Mouse (Mus musculus): Measurements from ENCODE around the gene Lix1. TPM values are rescaled to one million over a fixed set of nuclear protein-coding genes. Genes with fewer than 3 reads are reported as not detected.

Lix1 gene
- total RNA-seq, 2 experiments from 2014 or later, result 7.0 to 7.7 TPM

- no peak for DNase-seq (ENCODE audit: low spot score)
- intact Hi-C loops (cut with DNase I), result loop anchor here (5.0 kb wide), 1 partner anchor 38 kb away; no protein-coding TSS in a partner anchor
These were observed 6.4 kb downstream of the Lix1 start for GRCm38 (mm10) chr17:17408720-17409478.

- DNase-seq (ENCODE audit: low spot score), result no peak
- intact Hi-C loops (cut with DNase I), result loop anchor here (5.0 kb wide), 1 partner anchor 38 kb away; no protein-coding TSS in a partner anchor
These were observed 7.1 kb downstream of the Lix1 start for GRCm38 (mm10) chr17:17409601-17410000.

GRCm38 (mm10) chr17:17411443-17411842, 9.0 kb downstream of the Lix1 start:
- intact Hi-C loops (cut with DNase I), result no loop called here
- DNase-seq (ENCODE audit: low spot score), result no peak

GRCm38 (mm10) chr17:17412176-17412575, 9.7 kb downstream of the Lix1 start:
- DNase-seq (ENCODE audit: low spot score), result no peak
- intact Hi-C loops (cut with DNase I), result no loop called here

- DNase-seq (ENCODE audit: low spot score), result no peak
- intact Hi-C loops (cut with DNase I), result no loop called here
These were observed 11.7 kb downstream of the Lix1 start for GRCm38 (mm10) chr17:17414206-17414605.

GRCm38 (mm10) chr17:17424609-17425307, 22.3 kb downstream of the Lix1 start:
- intact Hi-C loops (cut with DNase I), result no loop called here
- no peak for DNase-seq (ENCODE audit: low spot score)

- DNase-seq (ENCODE audit: low spot score), result no peak
- intact Hi-C loops (cut with DNase I), result no loop called here
These were observed 22.9 kb downstream of the Lix1 start for GRCm38 (mm10) chr17:17425308-17425813.

GRCm38 (mm10) chr17:17425906-17426305, 23.4 kb downstream of the Lix1 start:
- DNase-seq (ENCODE audit: low spot score), result no peak
- intact Hi-C loops (cut with DNase I), result no loop called here

GRCm38 (mm10) chr17:17428888-17429287, 26.4 kb downstream of the Lix1 start:
- intact Hi-C loops (cut with DNase I), result no loop called here
- DNase-seq (ENCODE audit: low spot score), result no peak

- no peak for DNase-seq (ENCODE audit: low spot score)
- intact Hi-C loops (cut with DNase I), result no loop called here
These were observed 31.2 kb downstream of the Lix1 start for GRCm38 (mm10) chr17:17433679-17434078.

- intact Hi-C loops (cut with DNase I), result no loop called here
- DNase-seq (ENCODE audit: low spot score), result no peak
These were observed 36.2 kb downstream of the Lix1 start for GRCm38 (mm10) chr17:17438576-17439191.

GRCm38 (mm10) chr17:17441876-17442498, 39.5 kb downstream of the Lix1 start:
- no peak for DNase-seq (ENCODE audit: low spot score)
- intact Hi-C loops (cut with DNase I), result no loop called here

GRCm38 (mm10) chr17:17444297-17444886, 41.9 kb downstream of the Lix1 start:
- intact Hi-C loops (cut with DNase I), result no loop called here
- DNase-seq (ENCODE audit: low spot score), result no peak

- intact Hi-C loops (cut with DNase I), result loop anchor here (5.0 kb wide), 2 partner anchors 39 to 176 kb away; no protein-coding TSS in a partner anchor
- no peak for DNase-seq (ENCODE audit: low spot score)
These were observed 44.2 kb downstream of the Lix1 start for GRCm38 (mm10) chr17:17446683-17447082.

GRCm38 (mm10) chr17:17447821-17448220, 45.3 kb downstream of the Lix1 start:
- intact Hi-C loops (cut with DNase I), result loop anchor here (5.0 kb wide), 2 partner anchors 41 to 174 kb away; no protein-coding TSS in a partner anchor
- DNase-seq (ENCODE audit: low spot score), result no peak

GRCm38 (mm10) chr17:17448737-17449440, 46.4 kb downstream of the Lix1 start:
- intact Hi-C loops (cut with DNase I), result loop anchor here (5.0 kb wide), 2 partner anchors 42 to 173 kb away; no protein-coding TSS in a partner anchor
- peak; percentile 31 for DNase-seq (ENCODE audit: low spot score)

- intact Hi-C loops (cut with DNase I), result loop anchor here (5.0 kb wide), 2 partner anchors 42 to 173 kb away; no protein-coding TSS in a partner anchor
- no peak for DNase-seq (ENCODE audit: low spot score)
These were observed 46.9 kb downstream of the Lix1 start for GRCm38 (mm10) chr17:17449441-17449770.

- no peak for DNase-seq (ENCODE audit: low spot score)
- intact Hi-C loops (cut with DNase I), result no loop called here
These were observed 48.6 kb downstream of the Lix1 start for GRCm38 (mm10) chr17:17451102-17451501.

GRCm38 (mm10) chr17:17452617-17453016, 50.1 kb downstream of the Lix1 start:
- intact Hi-C loops (cut with DNase I), result no loop called here
- no peak for DNase-seq (ENCODE audit: low spot score)

All from heart, postnatal 25 days (tissue).